Mouse (Mus musculus): ENCODE data around the gene Foxo1.

The Foxo1 gene

GRCm38 (mm10) chr3:52320516-52321270 is 52.6 kb downstream of the Foxo1 start:
- DNase-seq, result no peak

- peak; percentile 17 to 18 for DNase-seq
These were observed 54.6 kb downstream of the Foxo1 start for GRCm38 (mm10) chr3:52322401-52323385.

GRCm38 (mm10) chr3:52325006-52325405 is 56.9 kb downstream of the Foxo1 start:
- no peak for DNase-seq

GRCm38 (mm10) chr3:52326687-52327086 is 58.6 kb downstream of the Foxo1 start:
- no peak for DNase-seq

DNA sequence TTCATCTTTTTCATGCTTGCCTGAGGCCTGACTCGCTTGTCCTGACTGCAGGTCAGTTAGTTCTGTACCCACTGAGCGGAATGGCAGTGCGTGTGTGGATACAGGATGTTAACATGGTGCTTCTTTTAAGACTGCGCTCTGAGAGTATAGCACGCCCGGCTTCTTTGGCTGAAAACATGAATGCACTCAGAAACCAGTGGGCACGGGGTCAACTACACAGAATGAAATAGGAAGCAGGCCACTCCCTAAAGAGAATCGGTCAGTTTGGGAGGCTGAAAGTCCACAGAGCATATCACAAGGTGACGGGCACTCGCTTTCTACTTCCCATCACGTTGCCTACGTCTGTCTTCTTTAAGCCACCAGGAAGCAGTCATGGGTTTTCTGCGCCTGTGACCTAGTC is 59.0 kb downstream of the Foxo1 start:
- DNase-seq, result no peak

DNA sequence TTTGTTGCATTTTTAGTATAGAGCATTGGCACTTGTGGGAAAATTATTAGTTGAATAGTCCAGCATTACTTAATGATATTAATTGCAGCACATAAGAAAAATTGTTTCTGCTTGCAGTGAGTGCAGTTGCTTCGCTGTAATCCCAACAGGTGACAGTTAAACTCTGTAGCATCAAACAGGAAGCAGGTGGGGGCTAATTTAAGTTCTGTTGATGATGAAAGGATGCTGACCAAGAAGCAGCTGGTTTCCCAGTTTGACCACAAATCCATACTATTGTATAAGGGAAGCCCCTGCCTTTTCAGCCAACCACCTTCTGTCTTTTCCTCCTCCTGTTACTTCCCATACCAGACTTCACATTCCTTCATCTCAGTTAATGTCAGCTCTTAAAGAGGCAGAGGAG is 63.6 kb downstream of the Foxo1 start:
- no peak for DNase-seq

DNA sequence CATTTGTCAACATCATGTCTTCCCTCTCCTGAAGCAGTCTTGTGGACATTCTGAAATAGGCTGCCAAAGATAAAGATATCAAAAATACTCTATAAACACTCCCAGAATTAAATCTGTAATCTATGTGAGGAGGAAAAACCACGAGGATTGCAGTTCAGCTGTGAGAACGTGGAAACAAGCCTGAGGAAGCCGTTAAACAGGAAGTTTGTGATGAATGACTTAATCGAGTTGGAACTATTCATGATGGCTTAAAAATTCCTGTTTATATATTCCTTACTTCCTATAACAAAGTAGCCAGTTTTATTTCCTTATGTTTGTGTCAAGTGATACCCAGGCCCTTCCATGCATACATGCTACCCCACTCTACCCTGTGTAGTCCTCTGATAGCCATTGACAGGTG is 70.6 kb downstream of the Foxo1 start:
- DNase-seq, result no peak

DNA sequence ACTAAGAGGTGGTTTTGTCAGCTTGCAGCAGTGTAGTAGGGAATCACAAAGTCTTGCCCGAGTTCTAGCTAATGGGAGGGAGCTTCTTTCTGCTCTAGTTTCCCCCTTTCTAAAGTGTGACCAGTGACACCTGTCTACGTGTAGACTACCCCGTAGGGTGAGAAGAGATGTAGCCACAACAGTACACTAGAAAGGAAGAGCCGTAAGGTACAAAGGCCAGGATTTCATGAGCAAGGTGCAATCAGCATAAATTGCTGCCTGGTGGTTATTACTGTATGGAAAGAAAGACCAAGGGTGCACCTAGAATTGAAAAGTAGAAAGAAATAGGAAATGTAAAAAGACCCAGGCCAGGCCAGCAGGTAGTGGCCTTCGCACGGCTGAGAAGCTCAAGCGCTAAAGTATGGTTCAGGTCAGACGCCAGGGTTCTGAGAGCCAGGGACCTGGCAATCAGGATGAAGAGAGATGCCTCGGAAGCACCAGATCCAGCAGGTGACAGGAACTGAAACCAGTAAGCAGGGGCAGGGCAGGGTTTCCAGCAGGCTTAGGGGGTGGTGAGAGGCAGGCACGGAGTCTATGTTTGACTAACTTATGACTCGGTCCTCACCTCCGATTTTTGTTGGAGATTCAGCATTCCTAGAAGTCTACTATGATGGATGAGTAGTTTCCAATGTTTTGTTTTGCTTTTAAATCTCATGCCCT is 72.3 kb downstream of the Foxo1 start:
- no peak for DNase-seq

- DNase-seq, result no peak
These were observed 74.1 kb downstream of the Foxo1 start for GRCm38 (mm10) chr3:52342226-52342625.

GRCm38 (mm10) chr3:52342801-52343200 is 74.7 kb downstream of the Foxo1 start:
- peak; percentile 81 to 83 for DNase-seq

- DNase-seq, result peak; percentile 23
These were observed 75.3 kb downstream of the Foxo1 start for GRCm38 (mm10) chr3:52343270-52344070.

DNA sequence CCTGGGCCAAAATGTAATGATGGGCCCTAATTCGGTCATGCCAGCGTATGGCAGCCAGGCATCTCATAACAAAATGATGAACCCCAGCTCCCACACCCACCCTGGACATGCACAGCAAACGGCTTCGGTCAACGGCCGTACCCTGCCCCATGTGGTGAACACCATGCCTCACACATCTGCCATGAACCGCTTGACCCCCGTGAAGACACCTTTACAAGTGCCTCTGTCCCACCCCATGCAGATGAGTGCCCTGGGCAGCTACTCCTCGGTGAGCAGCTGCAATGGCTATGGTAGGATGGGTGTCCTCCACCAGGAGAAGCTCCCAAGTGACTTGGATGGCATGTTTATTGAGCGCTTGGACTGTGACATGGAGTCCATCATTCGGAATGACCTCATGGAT is 77.7 kb downstream of the Foxo1 start:
- no peak for DNase-seq

- DNase-seq, result no peak
These were observed 79.0 kb downstream of the Foxo1 start for GRCm38 (mm10) chr3:52346986-52347710.

DNA sequence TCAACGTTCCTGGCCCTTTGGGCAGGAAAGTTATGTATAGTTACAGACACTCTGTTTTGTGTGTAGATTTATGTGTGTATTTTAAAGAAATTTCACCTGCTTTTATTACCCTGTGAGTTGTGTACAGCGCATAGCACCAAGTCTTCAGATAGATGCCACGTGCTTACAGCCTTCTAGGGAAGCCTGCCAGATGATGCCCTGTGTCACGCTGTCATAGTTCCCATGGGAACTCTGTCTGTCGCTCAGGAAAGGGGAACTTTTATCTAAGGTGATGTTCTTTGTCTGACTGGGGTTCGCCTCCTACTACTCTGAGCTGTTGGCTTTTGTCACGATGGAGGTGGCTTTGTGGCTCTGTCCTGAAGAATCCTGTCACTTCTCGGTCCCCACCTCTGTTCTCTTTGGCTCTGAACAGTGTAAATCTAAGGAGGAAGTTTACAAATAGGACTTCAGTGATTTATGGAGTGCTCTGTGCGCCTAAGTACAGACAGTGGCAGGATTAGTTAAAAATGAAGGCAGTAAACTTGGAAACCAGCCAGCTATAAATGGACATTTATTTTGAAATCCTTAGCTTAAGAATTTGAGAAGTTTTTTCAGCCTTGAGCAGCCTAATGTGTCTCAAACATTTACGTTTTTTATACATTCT is 80.0 kb downstream of the Foxo1 start:
- no peak for DNase-seq

GRCm38 (mm10) chr3:52350636-52351035 is 82.5 kb downstream of the Foxo1 start:
- no peak for DNase-seq

DNA sequence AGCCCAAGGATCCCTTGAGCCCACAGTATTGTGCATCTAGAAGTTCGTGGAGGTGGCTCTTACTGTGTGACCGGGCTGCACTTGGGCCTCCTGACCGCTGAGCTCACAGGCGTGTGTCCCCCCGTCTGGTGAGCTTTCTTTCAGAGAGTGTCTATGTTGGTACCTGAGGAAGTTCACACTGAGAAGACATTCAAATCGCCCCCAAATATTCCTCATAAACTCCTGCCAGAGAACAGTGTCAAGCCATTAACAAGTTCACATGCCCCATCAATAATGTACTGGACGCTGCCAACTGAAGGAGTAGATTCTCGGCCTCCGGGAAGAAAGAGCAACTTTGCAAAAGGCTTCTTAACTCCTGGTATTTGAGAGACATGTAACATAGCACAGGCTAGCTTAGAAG is 83.8 kb downstream of the Foxo1 start:
- no peak for DNase-seq

- DNase-seq, result no peak
These were observed 86.1 kb downstream of the Foxo1 start for GRCm38 (mm10) chr3:52354203-52354602.

DNA sequence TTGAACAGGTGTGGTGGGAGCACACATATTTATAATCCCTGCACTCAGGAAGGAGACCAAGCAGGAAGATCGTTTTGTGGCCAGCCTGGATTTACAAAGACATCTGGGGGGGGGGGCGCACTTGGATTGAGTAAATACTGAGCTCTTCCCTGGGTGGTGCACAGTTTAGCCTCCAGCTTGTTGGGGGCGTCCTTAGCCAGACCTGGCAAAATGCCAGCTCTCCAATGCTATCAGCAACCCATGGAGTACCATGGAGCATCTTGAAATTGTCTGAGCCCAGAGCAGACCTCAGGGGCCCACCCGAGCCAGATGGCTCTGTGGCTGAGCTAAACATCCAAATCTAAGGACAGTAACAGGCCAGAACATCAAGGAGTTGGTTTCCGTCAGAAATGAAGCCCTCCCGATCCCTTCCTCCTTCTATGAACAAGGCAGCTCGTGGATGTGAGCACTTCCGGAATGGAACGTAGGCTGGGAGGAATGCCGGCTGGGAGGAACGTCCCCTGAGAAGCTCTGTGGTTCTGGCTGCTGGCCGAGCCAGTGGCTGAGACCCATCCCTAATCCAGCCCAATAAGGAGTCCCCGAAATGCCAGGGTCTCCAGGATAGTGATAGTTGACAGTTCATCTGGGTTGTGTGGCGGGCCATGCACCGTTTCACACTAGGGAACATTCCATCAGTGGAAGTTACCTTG is 89.3 kb downstream of the Foxo1 start:
- peak; percentile 56 to 66 for DNase-seq

DNA sequence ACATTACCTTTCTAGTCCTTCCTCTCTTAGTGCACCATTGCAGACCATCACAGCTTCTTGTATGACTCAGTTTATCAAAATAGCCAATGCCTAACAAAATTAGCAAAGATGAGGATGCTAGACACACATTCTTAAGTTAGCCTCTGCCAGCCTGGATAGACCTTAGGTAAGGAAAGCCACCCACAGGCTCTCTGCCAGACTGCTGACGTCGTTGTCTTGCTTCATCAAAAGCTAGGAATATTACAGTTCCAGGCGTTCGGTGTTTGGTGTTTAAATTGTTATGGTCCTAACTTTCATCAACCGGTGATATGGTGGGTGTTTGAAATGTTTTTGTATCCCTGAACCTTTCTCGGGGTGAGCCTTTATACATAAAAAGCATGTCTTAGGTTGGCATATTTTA is 96.4 kb downstream of the Foxo1 start:
- no peak for DNase-seq

DNA sequence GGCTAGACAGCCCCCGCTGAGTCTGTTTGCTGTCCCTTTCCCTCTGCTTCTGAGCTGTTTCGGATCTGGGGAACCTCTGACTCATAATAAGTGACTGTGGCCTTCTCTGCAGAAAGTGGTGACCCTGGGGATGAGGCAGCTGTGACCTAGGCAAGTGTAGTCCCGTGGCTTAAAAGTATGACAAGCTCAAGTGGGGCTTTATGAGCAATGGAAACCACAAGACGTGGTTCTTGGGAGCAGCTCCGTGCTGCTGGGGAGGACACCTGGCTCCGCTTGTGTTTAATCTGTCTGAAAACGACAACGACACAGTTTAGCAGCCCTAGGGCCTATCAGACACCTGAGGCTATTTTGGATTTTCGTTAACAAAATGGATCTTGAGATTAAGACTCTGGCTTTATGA is 101.1 kb downstream of the Foxo1 start:
- no peak for DNase-seq

Data from cerebellum, postnatal 10 days (tissue).